Mouse (Mus musculus): Measurements from ENCODE around the gene Sorl1.

DNA sequence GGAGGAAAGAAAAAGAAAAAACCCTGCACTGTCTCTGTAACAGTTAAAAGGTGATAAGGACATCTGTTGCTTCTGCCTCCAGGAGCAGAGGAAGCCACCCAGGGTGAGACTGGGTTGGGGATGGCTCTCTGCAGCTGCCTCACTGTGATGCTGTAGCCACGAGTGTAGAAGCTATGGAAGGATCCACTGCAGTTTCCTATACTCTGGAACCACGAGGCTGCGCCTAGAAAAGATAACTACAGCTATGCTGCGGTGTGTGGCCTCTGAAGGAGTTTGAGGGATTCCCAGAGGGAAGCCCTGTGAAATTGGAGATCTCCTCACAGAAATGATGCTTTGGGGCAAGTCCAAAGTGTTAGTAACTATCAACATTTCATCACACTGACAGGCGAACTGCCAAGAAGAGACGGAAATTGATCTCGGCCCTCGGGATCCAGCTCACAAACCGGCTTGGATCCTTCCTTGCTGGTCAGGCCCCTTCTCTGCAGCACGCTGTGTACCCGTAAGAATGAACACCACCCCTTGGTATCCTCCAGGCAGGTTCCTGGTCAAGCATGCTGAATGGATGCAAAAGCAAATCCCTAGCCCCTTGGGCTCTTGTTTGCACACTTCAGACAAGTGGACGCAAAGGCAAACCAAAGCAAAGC, 71.3 kb downstream of the Sorl1 start:
- TF ChIP-seq CTCF (IDR thresholded peaks at IDR 0.05; ENCODE audit: low read depth) (no peak), EP300 (IDR thresholded peaks at IDR 0.05; ENCODE audit: low read depth) (no peak)
